Mouse (Mus musculus) adrenal gland, postnatal 36 days (tissue): ENCODE data around the gene Armc10. TPM values are rescaled to one million over a fixed set of nuclear protein-coding genes. Genes with fewer than 3 reads are reported as not detected.
"Not testable (repeated sequence)": the region's sequence is repeated elsewhere in the genome, so short reads cannot be mapped to it uniquely, and the experiment has no call there.

Experiments used
- DNase-seq, 2 experiments: peaks; one replicate each; pipeline ENCODE4 v3.0.0; 2021; ENCODE audit warnings: mixed read lengths in 1 of 2
- total RNA-seq, 2 experiments: library from RNA; stranded (reverse); gene quantifications; 2 replicates each; pipeline ENCODE4 v1.2.3; 2021

Gene Armc10
- total RNA-seq, 2 experiments from 2014 or later, result 11.4 to 28.0 TPM

- DNase-seq, result no peak
Observed at GRCm38 (mm10) chr5:21702873-21703475, 57.4 kb downstream of the Armc10 start.

- DNase-seq, result no peak
Observed at GRCm38 (mm10) chr5:21703708-21704107, 58.1 kb downstream of the Armc10 start.

- no peak for DNase-seq
Observed at GRCm38 (mm10) chr5:21706546-21706945, 60.9 kb downstream of the Armc10 start.

- DNase-seq, result not testable (repeated sequence)
Observed at GRCm38 (mm10) chr5:21708011-21708410, 62.4 kb downstream of the Armc10 start.

Other genes with a start within 250 kb of the Armc10 start
- under 1 TPM; 0.13 to 0.17 TPM for gene Ccdc146, start 221.1 kb upstream of the Armc10 start, total RNA-seq
- 10 to 100 TPM; 15.1 to 15.9 TPM for gene Fam185a, start 220.9 kb upstream of the Armc10 start, total RNA-seq
- 1 to 10 TPM; 2.8 TPM for gene Lrrc17, start 102.3 kb upstream of the Armc10 start, total RNA-seq
- gene Fbxl13, start 179 bp upstream of the Armc10 start, total RNA-seq, result not detected
- 10 to 100 TPM; 26.4 to 48.6 TPM for gene Napepld, start 55.6 kb downstream of the Armc10 start, total RNA-seq
- 100 to 1,000 TPM; 256 to 300 TPM for gene Pmpcb, start 91.3 kb downstream of the Armc10 start, total RNA-seq
- 10 to 100 TPM; 34.8 to 35.1 TPM for gene Dnajc2, start 139.4 kb downstream of the Armc10 start, total RNA-seq
- 100 to 1,000 TPM; 153 to 159 TPM for gene Psmc2, start 139.5 kb downstream of the Armc10 start, total RNA-seq
- gene Slc26a5, start 219.8 kb downstream of the Armc10 start, total RNA-seq, result not detected